Mouse (Mus musculus): ENCODE data around the gene Trim39. TPM values are rescaled to one million over a fixed set of nuclear protein-coding genes. Genes with fewer than 3 reads are reported as not detected.
"Not testable (repeated sequence)": the region's sequence is repeated elsewhere in the genome, so short reads cannot be mapped to it uniquely, and the experiment has no call there.

Trim39 gene
- polyA plus RNA-seq (2014; fragmentation: Nextera tagmentation; extraction: Ambion mirVana): 13.3 and 15.2 TPM in 2 replicates

DNA sequence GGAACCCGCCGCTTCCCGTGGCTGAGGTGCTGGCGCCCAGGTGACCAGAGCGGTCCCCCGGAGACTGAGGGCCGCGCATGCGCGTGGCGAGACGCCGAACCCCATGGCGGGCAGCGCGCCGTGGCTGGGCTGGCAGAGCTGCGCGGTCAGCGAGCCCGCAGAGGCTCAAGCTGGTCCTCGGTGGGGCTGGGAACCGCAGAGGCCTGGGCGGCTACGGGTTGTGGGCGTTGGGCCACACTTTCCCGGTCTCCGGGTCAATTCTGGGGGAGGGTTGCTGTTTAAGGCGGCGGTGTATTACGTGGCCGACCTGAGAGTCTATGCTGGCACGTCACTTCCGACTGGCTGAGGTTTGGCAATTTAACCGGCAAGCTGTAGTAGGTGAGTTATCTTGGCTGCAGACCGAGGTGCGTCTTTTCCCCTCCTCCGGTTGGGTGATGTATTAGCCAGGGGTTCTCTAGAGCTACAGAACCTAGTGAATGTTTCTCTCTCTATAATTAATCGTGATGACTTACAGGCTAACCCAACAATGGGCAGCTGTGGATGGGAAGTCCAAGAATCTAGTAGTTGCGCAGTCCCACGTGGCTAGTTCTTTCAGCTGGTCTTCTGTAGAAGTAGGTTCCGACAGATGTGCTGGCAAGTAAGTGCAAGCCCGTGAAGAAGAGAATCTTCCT is at the start of gene Trim39:
Trim39 (minus strand) TSS at position 662 of the 671 bp plus-strand sequence.
- peaks cover 44% of the 10 kb centered on the region for H3K36me3 ChIP-seq (ENCODE audit: control insufficient read depth, insufficient read depth, low read length)
- peak; percentile 86 for ATAC-seq
- peak within 1 kb of the TSS; percentile 82 for H3K4me2 ChIP-seq (ENCODE audit: low read length)
- WGBS: 1% methylated on average over 43 of the region's 43 CpGs
- H3K4me1 ChIP-seq (ENCODE audit: control insufficient read depth, insufficient read depth, low read length): peaks cover 17% of the 10 kb centered on the region
- peak within 1 kb of the TSS; percentile 90 for H3K9ac ChIP-seq (ENCODE audit: low read length)
- DNase-seq (ENCODE audit: low spot score): peak; percentile 89
- peak within 1 kb of the TSS; percentile 94 for H3K27ac ChIP-seq (ENCODE audit: low read depth, low read length)
- H3K4me3 ChIP-seq (ENCODE audit: low read depth, low read length): peak within 1 kb of the TSS; percentile 84
- no peaks in the 10 kb centered on the region for H3K27me3 ChIP-seq (replicated peaks; ENCODE audit: control insufficient read depth, insufficient read depth, low read length)
- no peaks in the 10 kb centered on the region for H3K9me3 ChIP-seq (replicated peaks; ENCODE audit: control insufficient read depth, low read length)

DNA sequence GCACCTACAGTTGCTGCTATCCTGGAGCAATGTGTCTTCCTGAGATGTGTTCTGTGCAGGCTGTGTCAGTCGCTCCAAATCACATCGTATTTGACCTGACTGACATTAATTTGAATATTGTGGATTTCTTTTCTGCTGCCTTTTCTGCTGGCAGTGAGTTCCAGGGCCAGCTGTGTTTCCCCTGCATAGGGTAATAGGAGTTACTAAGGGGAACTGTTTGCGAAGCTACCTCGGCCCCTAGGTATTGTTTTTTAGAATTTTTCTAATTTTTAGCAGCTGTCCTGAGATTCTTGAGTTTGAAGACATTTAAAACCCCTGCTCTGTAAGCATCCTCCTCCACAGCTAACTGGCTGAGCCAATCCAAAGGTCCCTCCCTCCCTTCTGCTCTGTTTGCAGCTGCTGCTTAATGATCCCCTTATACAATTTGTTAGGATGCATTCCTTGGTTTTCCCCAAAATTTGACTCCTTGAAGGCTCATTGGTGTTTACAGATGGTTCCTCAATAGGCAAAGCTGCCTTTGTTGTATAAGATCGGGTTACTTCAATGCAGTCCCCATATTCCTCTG is 43.7 kb upstream of the Trim39 start:
- Histone ChIP-seq H3K27ac (ENCODE audit: low read depth, low read length) (peak overlapping the region; percentile 89), H3K4me2 (ENCODE audit: low read length) (peak overlapping the region; percentile 69), H3K4me1 (ENCODE audit: control insufficient read depth, insufficient read depth, low read length) (no peaks in the 10 kb centered on the region), H3K9me3 (replicated peaks; ENCODE audit: control insufficient read depth, low read length) (no peaks in the 10 kb centered on the region), H3K9ac (ENCODE audit: low read length) (peak overlapping the region; percentile 76), H3K27me3 (replicated peaks; ENCODE audit: control insufficient read depth, insufficient read depth, low read length) (no peaks in the 10 kb centered on the region), H3K4me3 (ENCODE audit: low read depth, low read length) (peak overlapping the region; percentile 56), H3K36me3 (ENCODE audit: control insufficient read depth, insufficient read depth, low read length) (no peaks in the 10 kb centered on the region)
- WGBS: 16% methylated on average over 5 of the region's 5 CpGs
- peak; percentile 57 for ATAC-seq
- peak; percentile 36 for DNase-seq (ENCODE audit: low spot score)

DNA sequence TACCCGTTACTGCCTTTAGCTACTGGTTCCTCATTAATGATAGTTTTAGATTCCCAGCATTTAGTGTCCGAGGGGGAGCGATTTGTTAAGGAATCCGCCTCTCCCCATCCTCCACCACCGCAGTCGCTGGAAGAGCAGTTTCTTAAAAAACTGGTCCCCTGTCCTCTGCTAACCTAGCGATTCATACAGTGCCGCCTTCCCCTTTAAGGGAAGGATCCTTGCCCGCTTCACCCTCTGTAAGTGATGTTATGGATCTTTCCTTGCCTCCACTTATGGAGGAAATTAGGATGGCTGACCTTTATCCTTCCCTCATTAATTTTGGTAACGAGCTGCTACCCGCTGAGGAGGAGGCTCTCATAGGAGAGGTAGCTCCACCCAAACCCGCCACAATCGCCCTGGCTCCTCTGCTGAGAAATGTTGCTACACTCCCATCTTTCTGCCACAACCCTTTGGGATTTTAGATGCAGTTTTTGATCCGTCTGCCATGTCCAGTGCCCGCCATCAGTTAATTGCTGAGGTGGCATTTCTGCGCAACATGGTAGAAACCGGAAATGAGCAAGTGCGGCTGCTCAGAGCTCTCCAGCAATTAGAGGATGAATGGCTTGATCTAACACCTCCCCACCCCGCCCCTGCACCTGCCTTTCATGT is 43.1 kb upstream of the Trim39 start:
- Histone ChIP-seq H3K4me1 (ENCODE audit: control insufficient read depth, insufficient read depth, low read length) (no peaks in the 10 kb centered on the region), H3K36me3 (ENCODE audit: control insufficient read depth, insufficient read depth, low read length) (no peaks in the 10 kb centered on the region), H3K4me2 (ENCODE audit: low read length) (peak overlapping the region; percentile 69), H3K9me3 (replicated peaks; ENCODE audit: control insufficient read depth, low read length) (no peaks in the 10 kb centered on the region), H3K27ac (ENCODE audit: low read depth, low read length) (peak overlapping the region; percentile 89), H3K9ac (ENCODE audit: low read length) (peak overlapping the region; percentile 76), H3K4me3 (ENCODE audit: low read depth, low read length) (peak overlapping the region; percentile 56), H3K27me3 (replicated peaks; ENCODE audit: control insufficient read depth, insufficient read depth, low read length) (no peaks in the 10 kb centered on the region)
- peak; percentile 86 for DNase-seq (ENCODE audit: low spot score)
- under 1% methylated on average over 19 of the region's 19 CpGs for WGBS
- ATAC-seq: peak; percentile 91

DNA sequence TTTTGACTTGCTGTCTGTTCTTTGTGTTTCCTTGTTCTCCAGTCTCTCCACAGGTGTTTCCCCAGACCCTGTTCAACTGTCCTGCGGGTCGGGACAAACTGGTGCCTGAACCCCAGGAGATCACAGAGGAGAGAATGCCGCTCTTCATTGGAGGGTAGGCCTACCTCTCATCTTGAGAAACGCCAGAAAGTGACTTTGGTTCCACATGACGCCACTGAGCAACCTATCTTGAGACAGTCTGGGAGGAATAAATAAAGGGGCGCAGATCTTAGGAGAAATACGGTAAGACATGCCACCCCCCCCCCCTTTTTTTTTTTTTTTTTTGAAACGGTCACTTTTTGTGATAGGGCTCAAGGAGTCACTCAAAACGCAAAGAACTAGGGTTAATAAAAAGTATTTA is 42.5 kb upstream of the Trim39 start:
- no peaks in the 10 kb centered on the region for H3K36me3 ChIP-seq (ENCODE audit: control insufficient read depth, insufficient read depth, low read length)
- peak overlapping the region; percentile 76 for H3K9ac ChIP-seq (ENCODE audit: low read length)
- H3K9me3 ChIP-seq (replicated peaks; ENCODE audit: control insufficient read depth, low read length): no peaks in the 10 kb centered on the region
- peak; percentile 47 for ATAC-seq
- no peaks in the 10 kb centered on the region for H3K27me3 ChIP-seq (replicated peaks; ENCODE audit: control insufficient read depth, insufficient read depth, low read length)
- 0 out of 2 replicates have a peak overlapping the region, but pooled peaks have one; percentile 89 for H3K27ac ChIP-seq (ENCODE audit: low read depth, low read length)
- H3K4me3 ChIP-seq (ENCODE audit: low read depth, low read length): peak overlapping the region; percentile 56
- peak overlapping the region; percentile 69 for H3K4me2 ChIP-seq (ENCODE audit: low read length)
- H3K4me1 ChIP-seq (ENCODE audit: control insufficient read depth, insufficient read depth, low read length): no peaks in the 10 kb centered on the region
- DNase-seq (ENCODE audit: low spot score): peak; percentile 60
- WGBS: under 1% methylated on average over 9 of the region's 9 CpGs

DNA sequence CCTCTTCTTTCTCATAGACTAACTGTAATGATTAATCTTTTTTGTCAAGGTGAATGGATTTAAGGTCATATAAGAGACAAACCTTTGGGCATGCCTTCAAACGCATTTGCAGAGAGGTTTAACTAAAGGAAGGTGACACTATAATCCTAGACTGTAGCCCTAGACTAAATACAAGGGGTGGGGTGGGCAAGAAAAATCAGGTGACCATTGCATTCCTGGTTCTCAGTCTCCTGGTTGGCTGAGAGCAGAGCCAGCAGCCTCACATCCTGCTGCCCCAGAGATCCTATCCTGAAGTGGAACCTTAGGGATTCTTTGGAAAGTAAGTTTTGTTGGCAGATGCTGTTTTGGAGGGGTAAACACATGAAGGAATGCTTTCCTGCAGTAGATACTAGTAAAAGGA is 37.2 kb upstream of the Trim39 start:
- H3K4me2 ChIP-seq (ENCODE audit: low read length): no peak overlapping the region

DNA sequence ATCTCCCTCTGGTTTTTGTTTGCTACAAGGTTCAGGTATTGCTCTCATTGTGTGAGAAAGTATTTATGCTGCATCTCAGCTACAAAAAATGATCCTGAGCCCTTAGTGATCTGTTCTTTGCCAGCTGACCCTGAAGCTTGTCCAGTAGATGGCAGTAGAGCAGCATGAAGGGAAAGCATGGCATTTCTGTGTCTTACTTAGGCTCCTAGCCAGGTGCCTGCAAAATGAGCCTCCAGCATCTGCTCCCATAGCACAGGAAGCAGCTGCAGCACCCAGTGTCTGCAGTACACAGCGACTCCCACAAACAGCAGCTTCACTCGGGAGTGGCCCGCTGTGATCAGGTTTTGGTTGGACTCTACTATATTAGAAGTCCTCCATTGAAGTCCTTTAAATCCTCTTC is 36.8 kb upstream of the Trim39 start:
- 0% methylated on average over 3 of the region's 3 CpGs for WGBS
- H3K9ac ChIP-seq (ENCODE audit: low read length); H3K4me2 ChIP-seq (ENCODE audit: low read length); H3K9me3 ChIP-seq (replicated peaks; ENCODE audit: control insufficient read depth, low read length); H3K27me3 ChIP-seq (replicated peaks; ENCODE audit: control insufficient read depth, insufficient read depth, low read length); H3K4me1 ChIP-seq (ENCODE audit: control insufficient read depth, insufficient read depth, low read length); H3K36me3 ChIP-seq (ENCODE audit: control insufficient read depth, insufficient read depth, low read length); H3K27ac ChIP-seq (ENCODE audit: low read depth, low read length); H3K4me3 ChIP-seq (ENCODE audit: low read depth, low read length): not testable (repeated sequence)
- ATAC-seq (peak; percentile 67), DNase-seq (ENCODE audit: low spot score) (peak; percentile 93)

More for the DNA sequence above, 37.2 kb upstream of the Trim39 start:
- H3K9me3 ChIP-seq (replicated peaks; ENCODE audit: control insufficient read depth, low read length): no peaks in the 10 kb centered on the region
- H3K27ac ChIP-seq (ENCODE audit: low read depth, low read length): no peak overlapping the region
- ATAC-seq (0 out of 2 replicates have a peak, but pooled peaks have one; percentile 20), DNase-seq (ENCODE audit: low spot score) (no peak)
- no peak overlapping the region for H3K9ac ChIP-seq (ENCODE audit: low read length)
- 29% methylated on average over 1 of the region's 1 CpGs for WGBS
- H3K36me3 ChIP-seq (ENCODE audit: control insufficient read depth, insufficient read depth, low read length): no peaks in the 10 kb centered on the region
- H3K27me3 ChIP-seq (replicated peaks; ENCODE audit: control insufficient read depth, insufficient read depth, low read length): no peaks in the 10 kb centered on the region
- no peak overlapping the region for H3K4me3 ChIP-seq (ENCODE audit: low read depth, low read length)
- no peaks in the 10 kb centered on the region for H3K4me1 ChIP-seq (ENCODE audit: control insufficient read depth, insufficient read depth, low read length)

DNA sequence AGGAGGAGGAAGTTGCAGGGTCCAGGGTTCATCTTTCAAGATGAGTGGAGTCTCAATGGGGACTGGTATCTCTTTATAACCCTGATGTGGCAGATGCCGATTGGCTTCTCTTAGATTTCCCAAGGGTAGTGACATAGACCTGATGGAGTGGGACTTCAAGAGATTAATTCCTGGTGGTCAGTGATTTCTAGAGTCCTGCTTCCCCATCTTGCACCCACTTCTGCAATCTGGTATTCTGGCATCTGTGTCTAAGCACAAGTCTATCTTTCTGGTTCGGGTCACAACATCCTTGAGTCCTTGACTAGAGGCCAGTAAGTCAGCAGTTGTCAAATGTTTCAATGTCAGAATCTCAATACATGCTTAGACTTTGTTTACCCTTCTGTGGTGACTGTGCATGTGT is 14.3 kb upstream of the Trim39 start, which contains the start of gene H2-M10.2:
H2-M10.2 (minus strand) TSS at position 101 of the 400 bp plus-strand sequence.
- Histone ChIP-seq H3K36me3 (ENCODE audit: control insufficient read depth, insufficient read depth, low read length) (no peaks in the 10 kb centered on the region), H3K9ac (ENCODE audit: low read length) (no peak within 1 kb of the TSS), H3K4me3 (ENCODE audit: low read depth, low read length) (no peak within 1 kb of the TSS), H3K9me3 (replicated peaks; ENCODE audit: control insufficient read depth, low read length) (no peaks in the 10 kb centered on the region), H3K27me3 (replicated peaks; ENCODE audit: control insufficient read depth, insufficient read depth, low read length) (no peaks in the 10 kb centered on the region), H3K27ac (ENCODE audit: low read depth, low read length) (no peak within 1 kb of the TSS), H3K4me1 (ENCODE audit: control insufficient read depth, insufficient read depth, low read length) (no peaks in the 10 kb centered on the region), H3K4me2 (ENCODE audit: low read length) (no peak within 1 kb of the TSS)
- ATAC-seq (no peak), DNase-seq (ENCODE audit: low spot score) (no peak)
- 88% methylated on average over 2 of the region's 2 CpGs for WGBS

DNA sequence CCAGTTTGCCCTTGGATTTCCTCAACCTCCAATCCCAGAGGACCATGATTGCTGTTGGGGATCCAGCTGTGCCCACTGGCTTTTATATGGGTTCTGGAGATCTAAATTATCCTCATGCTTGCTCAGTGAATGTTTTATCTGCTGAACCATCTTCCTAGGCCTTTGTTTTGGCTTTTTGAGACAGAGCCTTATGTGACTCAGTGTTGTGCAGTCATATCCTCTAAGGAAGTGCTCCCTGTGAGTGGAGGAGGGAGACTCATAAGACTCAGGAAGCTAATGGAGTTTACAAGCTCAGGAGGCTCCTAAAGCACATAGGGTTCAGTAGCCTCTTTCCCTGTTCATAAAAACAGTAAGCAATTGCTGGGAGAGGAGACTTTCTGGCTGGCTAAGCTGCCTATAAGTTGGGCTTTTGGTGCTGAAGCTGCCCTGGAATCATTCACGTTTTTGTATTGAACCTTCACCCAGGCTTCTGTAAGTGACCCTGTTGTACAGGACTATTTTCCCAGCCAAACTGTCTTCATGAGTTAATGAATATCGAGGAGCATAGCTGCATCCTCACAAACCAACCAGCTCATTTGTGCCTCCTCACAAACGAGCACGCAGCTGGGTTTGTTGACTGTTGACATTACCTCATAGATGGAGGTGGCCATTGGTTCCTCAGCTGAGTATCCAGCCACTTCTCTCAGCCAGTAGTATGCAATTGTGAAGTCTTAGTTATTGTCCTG is 9.6 kb upstream of the Trim39 start:
- no peak overlapping the region for H3K9ac ChIP-seq (ENCODE audit: low read length)
- H3K4me1 ChIP-seq (ENCODE audit: control insufficient read depth, insufficient read depth, low read length): no peaks in the 10 kb centered on the region
- no peak overlapping the region for H3K4me2 ChIP-seq (ENCODE audit: low read length)
- no peaks in the 10 kb centered on the region for H3K27me3 ChIP-seq (replicated peaks; ENCODE audit: control insufficient read depth, insufficient read depth, low read length)
- ATAC-seq: no peak
- H3K36me3 ChIP-seq (ENCODE audit: control insufficient read depth, insufficient read depth, low read length): peaks cover 13% of the 10 kb centered on the region; the same call in 1 of the 2 replicates
- no peak for DNase-seq (ENCODE audit: low spot score)
- WGBS: 91% methylated on average over 4 of the region's 4 CpGs
- H3K27ac ChIP-seq (ENCODE audit: low read depth, low read length): no peak overlapping the region
- no peak overlapping the region for H3K4me3 ChIP-seq (ENCODE audit: low read depth, low read length)
- no peaks in the 10 kb centered on the region for H3K9me3 ChIP-seq (replicated peaks; ENCODE audit: control insufficient read depth, low read length)

Data from forebrain, embryonic 14.5 days (tissue).